Mouse (Mus musculus) embryonic fibroblast, embryonic 13.5 days (primary cell): ENCODE data around the gene Slamf9. TPM values are rescaled to one million over a fixed set of nuclear protein-coding genes. Genes with fewer than 3 reads are reported as not detected.

Experiments
- H3K27ac ChIP-seq: 2 replicates; pipeline ENCODE4 v1.5.1; 2012; ENCODE audit warnings: low read length, control low read depth, inconsistent platforms; ENCODE audit not compliant: insufficient read depth
- H3K4me1 ChIP-seq: 2 replicates; pipeline ENCODE4 v1.6.1; 2011; ENCODE audit warnings: low read length; ENCODE audit not compliant: control insufficient read depth, insufficient read depth
- H3K4me3 ChIP-seq: 2 replicates; pipeline ENCODE4 v1.5.1; 2011; ENCODE audit warnings: mild to moderate bottlenecking, control low read depth, low read length; ENCODE audit not compliant: insufficient read depth
- CTCF ChIP-seq: IDR thresholded peaks from 2 replicates; pipeline ENCODE4 v1.5.1; 2011; ENCODE audit warnings: mild to moderate bottlenecking, control low read depth, low read length, moderate library complexity, borderline replicate concordance; ENCODE audit not compliant: insufficient read depth
- POLR2A ChIP-seq: IDR thresholded peaks from 2 replicates; pipeline ENCODE4 v1.6.1; 2011; ENCODE audit warnings: low read depth, mild to moderate bottlenecking, control low read depth, low read length, moderate library complexity
- polyA plus RNA-seq: library from polyadenylated mRNA; stranded (reverse); fragments of >200 nt; gene quantifications from 2 replicates; pipeline ENCODE4 v1.2.4, GENCODE M21; 2011; ENCODE audit warnings: low read depth; ENCODE audit not compliant: missing spikeins, insufficient read length

Slamf9 gene
- polyA plus RNA-seq, 1 experiment = 2.5 TPM

DNA sequence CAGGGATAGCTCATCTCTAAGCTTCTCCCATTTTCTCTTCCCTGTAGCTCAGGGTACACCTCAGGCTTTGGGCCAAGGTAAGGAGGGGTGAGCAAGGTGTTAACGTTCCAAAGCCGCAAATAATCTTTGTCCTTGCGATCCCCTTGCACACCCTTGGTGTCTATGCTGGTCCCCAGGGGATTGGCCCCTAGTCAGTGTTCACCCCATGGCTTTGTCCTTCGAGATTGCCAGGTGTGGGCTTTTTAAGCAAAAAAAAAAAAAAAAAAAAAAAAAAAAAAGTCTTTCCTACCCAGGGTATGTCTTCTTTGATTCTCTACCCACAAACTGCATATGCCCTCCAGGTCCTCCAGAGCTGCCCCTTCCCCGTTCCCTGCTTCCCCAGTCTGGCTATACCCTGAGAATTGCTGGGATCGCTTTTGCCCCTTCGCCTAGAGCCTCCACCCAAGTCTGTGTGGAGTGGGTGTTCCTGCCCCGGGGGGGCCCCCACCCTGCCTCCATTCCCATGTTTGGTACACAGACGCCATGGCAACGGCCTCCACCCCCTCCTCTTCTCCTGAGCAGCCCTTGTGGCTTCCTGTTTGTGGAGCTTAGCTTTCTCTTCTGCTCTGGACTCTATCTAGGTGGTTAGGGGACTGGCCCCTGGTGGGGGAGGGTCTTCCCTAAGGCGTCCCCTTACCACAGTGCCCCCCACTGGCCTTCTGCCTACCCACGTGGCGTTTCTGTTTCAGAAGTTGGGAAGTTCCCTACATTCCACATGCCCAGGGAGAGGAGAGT, 26.4 kb downstream of the Slamf9 start:
- Histone ChIP-seq H3K27ac (peak overlapping the region; percentile 94), H3K4me1 (peaks cover 3% of the 10 kb centered on the region; the same call in 1 of the 2 replicates), H3K4me3 (peak overlapping the region; percentile 86)
- no peak for TF ChIP-seq CTCF
- TF ChIP-seq POLR2A = peak; percentile 51

DNA sequence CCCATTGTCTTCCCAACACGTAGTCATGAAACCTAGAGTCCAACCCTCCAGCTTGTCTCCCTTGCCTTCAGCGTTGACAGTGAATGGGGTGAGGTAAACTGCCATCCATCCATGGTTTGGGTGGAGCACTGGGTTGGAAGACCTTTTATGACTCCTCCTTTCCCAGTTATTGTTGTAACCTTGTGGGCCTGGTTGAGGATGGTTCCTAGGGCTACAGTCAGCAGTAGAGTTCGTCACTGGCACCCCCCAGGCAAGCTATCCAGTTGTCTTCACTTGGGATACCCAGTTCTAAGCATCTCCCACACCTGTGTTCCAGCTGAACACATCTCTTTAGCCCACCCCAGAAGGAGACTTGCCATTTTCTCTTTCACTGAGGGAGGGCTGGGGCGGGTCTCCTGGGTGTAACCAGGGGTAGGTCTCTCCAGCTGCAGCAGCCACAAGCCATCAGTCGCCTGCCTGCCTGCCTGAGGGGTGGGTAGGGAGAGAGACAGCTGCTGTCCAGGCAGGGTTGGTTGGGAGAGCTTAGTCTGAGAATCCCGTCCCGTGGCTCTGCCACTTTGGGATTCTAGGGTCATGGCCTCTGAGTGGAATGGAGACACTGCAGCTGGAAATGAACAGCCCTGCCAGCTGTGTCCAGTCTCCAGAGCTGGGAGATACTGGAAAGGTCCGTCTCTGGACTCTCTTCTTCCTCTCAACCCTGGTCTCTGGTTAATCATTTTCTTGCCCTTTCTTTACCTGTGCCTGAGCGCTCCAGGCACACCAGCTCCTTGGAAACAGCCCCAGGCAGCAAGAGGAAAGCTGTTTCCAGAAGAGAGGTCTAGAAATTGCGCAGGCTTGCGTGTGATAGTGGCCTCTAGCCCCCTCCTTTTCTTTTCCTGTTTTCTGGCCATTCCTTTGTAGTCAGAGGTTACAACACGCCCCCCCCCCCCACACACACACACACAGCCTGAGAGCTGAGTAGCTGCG, 27.3 kb downstream of the Slamf9 start:
- Histone ChIP-seq H3K4me1 (peaks cover 3% of the 10 kb centered on the region; the same call in 1 of the 2 replicates), H3K4me3 (peak overlapping the region; percentile 86), H3K27ac (peak overlapping the region; percentile 94)
- TF ChIP-seq POLR2A (peak; percentile 52; the same call in 1 of the 2 replicates), CTCF (no peak)

DNA sequence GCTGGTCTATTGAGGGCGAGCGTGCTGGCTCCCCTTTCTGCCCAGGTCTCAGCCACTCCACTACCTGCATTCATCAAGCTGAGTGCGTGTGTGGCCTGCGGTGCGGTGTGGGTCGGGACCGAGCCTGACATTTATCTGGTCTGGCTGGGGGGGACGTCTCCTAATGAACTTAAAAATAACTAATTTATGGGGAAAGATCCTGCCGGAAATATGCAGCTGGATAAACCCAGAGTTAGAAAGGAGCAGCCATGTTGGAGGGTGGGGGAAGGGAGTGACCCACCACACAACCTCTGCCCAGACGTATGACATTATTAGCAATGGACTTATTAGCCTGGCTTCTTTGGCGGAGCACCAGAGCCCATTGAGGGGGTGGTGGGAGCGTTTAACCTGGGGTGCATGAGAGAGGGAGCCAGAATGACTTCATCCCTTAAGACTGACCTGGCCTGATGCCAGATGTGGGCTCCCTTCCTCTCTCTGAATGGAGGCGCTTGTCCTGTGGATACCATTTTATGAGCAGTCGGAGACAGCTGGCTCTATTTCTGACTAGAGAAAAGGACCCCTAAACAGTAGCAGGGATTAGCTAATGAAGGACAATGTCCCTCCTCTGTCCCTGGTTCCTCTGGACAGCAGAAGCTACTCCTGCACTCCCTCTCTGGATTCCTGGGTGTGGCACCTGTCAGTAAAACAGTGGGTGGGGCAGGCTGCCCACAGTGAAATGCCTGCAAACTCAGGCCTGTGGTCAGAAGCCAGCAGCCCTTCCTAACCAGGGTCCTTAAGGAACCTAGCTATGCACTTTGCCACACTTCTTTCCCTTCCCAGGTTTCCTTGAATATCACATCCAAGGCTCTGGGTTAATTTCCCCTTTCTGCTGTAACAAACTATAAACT, 28.2 kb downstream of the Slamf9 start:
- H3K27ac ChIP-seq = peak overlapping the region; percentile 94
- TF ChIP-seq POLR2A (peak; percentile 18; the same call in 1 of the 2 replicates), CTCF (no peak)
- peaks cover 3% of the 10 kb centered on the region; the same call in 1 of the 2 replicates for H3K4me1 ChIP-seq
- H3K4me3 ChIP-seq = peak overlapping the region; percentile 86

DNA sequence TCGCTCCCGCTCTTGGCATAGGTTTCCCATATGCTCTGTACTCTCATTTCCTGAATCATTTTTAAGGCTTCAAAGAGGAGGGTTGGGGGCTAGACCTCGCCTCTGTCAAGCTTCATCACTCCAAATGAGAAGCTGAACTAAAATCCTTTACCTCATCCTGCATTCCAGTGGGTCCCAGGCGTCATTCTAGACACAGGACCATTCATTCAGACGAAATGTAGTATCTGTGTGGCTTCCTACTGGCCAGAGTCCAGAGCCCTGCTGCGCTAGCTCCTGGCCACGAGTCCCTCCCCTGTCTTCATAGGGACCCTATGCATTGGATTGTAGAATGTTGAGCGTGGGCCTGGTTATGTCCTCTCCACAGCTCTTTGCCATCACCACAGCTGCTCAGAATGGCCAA, 29.6 kb downstream of the Slamf9 start:
- TF ChIP-seq POLR2A (no peak), CTCF (no peak)
- H3K4me1 ChIP-seq = peaks cover 3% of the 10 kb centered on the region; the same call in 1 of the 2 replicates
- no peak overlapping the region for H3K27ac ChIP-seq
- H3K4me3 ChIP-seq = no peak overlapping the region

DNA sequence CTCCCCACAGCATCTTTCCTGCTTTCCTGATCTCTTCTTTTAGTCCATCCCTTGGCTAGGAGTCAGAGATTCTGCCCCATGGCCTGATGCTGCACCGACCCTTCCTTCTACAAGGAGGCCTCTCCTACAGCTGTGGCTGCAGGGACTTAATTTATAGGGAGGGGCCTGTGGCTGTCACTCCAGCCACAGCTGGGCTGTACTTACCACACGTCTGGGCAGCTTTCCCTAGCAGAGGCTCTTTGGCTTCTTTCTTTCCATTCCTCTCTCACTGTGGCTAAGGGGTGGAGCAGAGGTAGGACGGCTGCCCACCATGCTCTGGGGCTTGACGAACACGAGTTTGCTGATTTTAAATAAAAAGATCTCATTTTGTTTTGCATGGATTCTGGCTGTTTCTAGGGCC, 31.8 kb downstream of the Slamf9 start:
- H3K27ac ChIP-seq = no peak overlapping the region
- H3K4me3 ChIP-seq = no peak overlapping the region
- TF ChIP-seq CTCF (no peak), POLR2A (peak; percentile 26; the same call in 1 of the 2 replicates)
- peaks cover 3% of the 10 kb centered on the region; the same call in 1 of the 2 replicates for H3K4me1 ChIP-seq

DNA sequence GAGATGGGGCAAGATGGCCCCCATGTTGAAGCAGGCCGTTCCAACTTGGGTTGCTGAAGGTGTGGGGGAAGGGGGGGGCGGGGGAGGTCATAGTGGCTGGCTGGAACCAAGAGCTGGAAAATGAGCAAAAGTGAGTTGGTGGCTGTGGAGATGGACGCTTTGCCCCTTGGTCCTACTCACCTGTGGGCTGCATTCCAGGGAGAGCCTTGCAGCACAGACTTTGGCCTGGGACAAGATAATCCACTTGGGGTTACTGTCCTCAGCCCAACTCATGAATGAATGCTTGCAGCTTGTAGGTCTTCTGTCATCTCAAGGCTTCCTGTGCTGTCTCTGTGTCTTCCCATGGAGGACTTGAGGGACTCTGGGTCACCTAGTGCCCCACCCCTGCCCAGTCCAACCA, 32.5 kb downstream of the Slamf9 start:
- Histone ChIP-seq H3K4me3 (no peak overlapping the region), H3K4me1 (peaks cover 3% of the 10 kb centered on the region; the same call in 1 of the 2 replicates), H3K27ac (no peak overlapping the region)
- TF ChIP-seq CTCF (no peak), POLR2A (no peak)

DNA sequence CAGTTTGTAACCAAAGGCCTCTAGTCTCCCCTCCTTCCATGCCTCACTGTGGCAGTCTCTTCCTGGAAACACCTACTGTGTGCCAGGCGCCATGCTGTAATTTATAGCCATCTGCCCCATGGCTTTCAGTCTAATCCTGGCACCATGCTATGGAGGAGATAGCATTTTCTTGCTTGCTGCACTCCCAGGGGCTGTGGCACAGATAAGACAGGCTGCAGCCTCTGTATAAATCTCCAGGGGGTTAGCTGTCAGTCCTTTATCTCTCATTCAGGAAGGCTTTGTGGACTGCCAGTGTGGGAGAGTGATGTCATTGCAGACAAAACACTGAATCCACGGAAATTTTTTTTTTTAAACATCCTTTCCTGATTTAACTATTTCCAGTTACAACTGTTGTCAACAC, 33.0 kb downstream of the Slamf9 start:
- Histone ChIP-seq H3K4me1 (peaks cover 3% of the 10 kb centered on the region; the same call in 1 of the 2 replicates), H3K27ac (no peak overlapping the region), H3K4me3 (no peak overlapping the region)
- TF ChIP-seq POLR2A = no peak
- TF ChIP-seq CTCF = no peak

DNA sequence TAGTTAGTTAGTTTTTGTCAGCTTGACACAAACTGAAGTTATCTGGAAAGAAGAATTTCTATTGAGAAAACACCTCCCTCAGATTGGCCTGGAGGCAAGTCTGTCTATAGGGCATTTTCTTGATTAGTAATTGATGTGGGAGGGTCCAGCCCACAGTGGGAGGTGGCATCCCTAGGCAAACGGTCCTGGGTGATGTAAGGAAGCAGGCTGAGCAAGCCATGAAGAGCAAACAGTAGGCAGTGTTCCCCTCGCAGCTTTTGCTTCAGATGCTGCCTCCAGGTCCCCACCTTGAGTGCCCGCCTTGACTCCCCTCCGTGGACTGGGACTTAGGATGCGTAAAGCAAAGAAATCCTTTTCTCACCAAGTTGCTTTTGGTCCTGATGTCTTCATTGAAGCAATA, 34.1 kb downstream of the Slamf9 start:
- TF ChIP-seq POLR2A (no peak), CTCF (no peak)
- Histone ChIP-seq H3K4me1 (no peaks in the 10 kb centered on the region), H3K27ac (no peak overlapping the region), H3K4me3 (no peak overlapping the region)

DNA sequence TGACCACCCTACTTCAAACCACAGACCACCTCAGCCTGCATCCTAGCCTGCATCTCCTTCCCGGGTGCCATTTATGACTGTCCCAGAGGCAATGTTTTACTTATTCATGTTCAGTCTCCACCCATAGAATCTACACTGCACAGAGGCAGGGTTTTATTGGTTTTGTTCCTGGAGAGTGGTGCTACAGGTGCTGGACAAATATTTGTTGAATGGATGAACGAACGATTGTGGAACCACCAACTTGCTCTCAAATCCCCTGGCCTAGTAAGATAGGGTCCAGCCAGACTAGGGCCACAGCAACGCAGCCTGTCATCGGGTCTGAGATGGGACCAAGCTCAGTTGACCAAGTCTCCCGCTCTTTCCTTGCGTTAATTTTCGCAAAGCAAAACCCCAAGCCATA, 34.8 kb downstream of the Slamf9 start:
- Histone ChIP-seq H3K4me1 (no peaks in the 10 kb centered on the region), H3K4me3 (no peak overlapping the region), H3K27ac (no peak overlapping the region)
- TF ChIP-seq CTCF (no peak), POLR2A (no peak)
